Mouse (Mus musculus) erythroblast, embryonic 14.5 days (primary cell): ENCODE results near the gene Celf2.

ENCODE experiments used
- GATA1 ChIP-seq: IDR thresholded peaks from 2 replicates; pipeline ENCODE4 v1.6.1; 2012; ENCODE audit warnings: low read length, inconsistent platforms, mixed read lengths
- TAL1 ChIP-seq: IDR thresholded peaks from 3 replicates; pipeline ENCODE4 v1.6.1; 2012; ENCODE audit warnings: low read length, inconsistent platforms, mixed read lengths

- TF ChIP-seq GATA1 (no peak), TAL1 (no peak)
Measured at GRCm38 (mm10) chr2:7043770-7044459, 465.4 kb downstream of the Celf2 start.
